Mouse (Mus musculus) liver, adult 2 months (tissue): ENCODE data around the gene Kcnip2.

Experiments
- CTCF ChIP-seq: fragments of 200-500 bp; IDR thresholded peaks from 2 replicates; pipeline ENCODE4 v1.5.1; 2011; ENCODE audit warnings: low read depth, low read length, control low read depth
- POLR2A ChIP-seq: fragments of 200-500 bp; IDR thresholded peaks from 2 replicates; pipeline ENCODE4 v1.6.1; 2011; ENCODE audit warnings: low read length, control low read depth; ENCODE audit not compliant: insufficient read depth; ENCODE audit errors: extremely low read depth

DNA sequence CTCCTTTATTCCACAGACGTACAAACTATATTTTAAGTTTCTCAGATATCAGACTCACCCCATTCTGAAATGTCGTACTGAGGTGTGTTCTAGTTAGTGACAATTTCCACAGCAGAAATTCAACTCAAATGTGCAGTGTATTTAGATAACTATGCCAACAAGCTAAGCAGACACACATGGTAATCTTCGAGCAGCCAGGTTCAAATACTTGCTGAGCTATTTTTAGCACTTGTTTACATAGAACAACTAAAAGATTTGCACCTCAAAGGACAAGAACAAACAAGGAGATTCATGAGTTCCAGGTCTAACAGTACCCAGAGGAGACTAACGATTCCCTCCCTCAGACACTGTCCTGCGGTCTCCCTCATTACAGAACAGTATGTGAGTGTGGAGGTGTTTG is 11.3 kb upstream of the Kcnip2 start:
- TF ChIP-seq CTCF (no peak), POLR2A (no peak)
